Mouse (Mus musculus) left cerebral cortex, postnatal 14 days (tissue): ENCODE measurements at regions not wholly inside any gene's neighbourhood (a gene's known extent, or its start where the extent isn't known, plus 50 kb on each side); places are given as distances from the start of the nearest gene placed in this dataset.

Experiments
- DNase-seq, 2 experiments: peaks; one replicate each; pipeline ENCODE4 v3.0.0; 2021 to 2022; ENCODE audit warnings: low spot score in 2 of 2, mixed read lengths in 1 of 2
- intact Hi-C: fragments of 180-260 bp; cut with DNase I; formaldehyde crosslinking; loops from one replicate; pipeline ENCODE4 v1.15.1; 2025

DNA sequence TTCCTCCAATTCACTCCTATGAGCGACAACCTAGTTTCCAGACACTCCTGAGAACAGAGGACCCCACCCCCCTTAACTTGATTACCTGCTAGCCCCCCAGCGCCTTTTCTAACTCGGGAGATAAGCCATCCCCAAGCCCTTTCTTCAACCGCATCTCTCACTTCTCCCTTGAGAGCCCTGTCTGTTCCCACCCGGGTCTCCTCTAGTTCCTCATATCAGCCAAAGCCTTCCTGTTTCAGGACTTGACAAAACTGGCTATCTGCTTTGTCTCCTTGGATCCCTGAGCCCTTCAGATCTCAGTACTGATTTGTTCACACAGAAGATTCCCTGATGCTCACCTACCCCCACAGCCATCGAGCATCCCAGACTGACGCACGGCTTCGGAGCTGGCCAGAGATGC is 61.5 kb upstream of the Nap1l1 start:
- intact Hi-C loops: no loop called here

DNA sequence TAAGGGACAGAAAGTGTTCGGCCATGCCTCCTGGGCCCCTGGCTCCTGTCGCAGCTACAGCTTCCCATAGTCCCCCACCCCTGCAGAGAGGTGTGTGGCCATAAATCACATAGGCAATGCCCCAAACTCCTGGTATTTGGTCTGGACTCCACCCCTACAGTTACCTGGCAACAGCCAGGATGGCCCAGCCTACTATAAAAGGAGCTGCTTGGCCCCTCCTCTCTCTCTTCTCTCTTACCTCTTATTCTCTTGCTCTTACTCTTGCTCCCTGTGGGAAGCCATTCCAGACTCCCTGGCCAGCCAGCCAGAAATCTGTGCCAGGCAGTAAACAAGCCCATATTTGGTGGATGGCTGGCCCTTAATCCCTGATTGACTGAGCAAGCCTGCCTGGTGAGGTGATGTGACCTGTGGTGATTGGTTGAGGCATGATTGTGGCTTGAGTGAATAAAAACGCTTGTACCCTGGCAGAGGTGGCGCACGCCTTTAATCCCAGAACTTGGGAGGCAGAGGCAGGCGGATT is 56.4 kb upstream of the Nap1l1 start:
- no peak for DNase-seq
- intact Hi-C loops: no loop called here

More for the DNA sequence above, 61.5 kb upstream of the Nap1l1 start:
- no peak for DNase-seq

DNA sequence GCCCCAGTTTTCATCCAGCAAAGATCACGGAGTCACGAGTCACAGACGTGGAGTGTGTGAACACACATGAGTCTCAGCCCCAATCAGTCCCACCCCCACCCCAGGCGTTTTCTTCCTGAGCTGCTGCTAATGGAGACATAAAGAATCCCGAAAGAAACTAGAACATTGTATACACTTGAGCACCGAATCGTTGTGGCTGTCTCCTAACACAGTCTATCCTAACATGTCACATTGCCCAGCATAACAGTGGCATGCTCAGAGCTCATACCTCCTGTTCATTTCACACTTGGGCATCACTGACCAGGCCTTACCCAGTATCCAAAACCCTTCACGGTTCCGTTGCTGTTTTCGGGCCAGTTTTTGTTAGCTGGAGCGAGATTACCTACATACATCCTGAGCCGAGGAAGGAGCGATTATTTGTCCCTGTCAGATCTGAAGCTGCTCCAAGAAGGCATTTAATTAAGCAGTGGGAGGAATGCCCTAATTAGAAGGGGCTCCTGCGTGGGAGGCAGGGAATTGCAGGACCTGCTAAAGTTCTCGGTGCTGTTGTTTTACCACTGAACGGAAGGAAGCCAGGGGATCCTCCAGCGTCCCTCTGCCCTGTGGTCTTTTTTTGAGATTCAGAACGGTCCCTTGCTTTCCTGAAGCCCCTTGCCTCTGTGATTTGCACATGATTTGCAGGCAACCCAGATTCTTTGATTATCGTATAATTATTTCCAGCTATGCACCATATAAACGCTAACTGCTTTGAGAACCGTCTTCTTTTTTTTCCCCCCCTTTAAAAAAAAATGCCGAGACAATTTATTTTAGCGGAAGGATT is 53.4 kb upstream of the Nap1l1 start:
- peak; percentile 22 to 23 for DNase-seq
- intact Hi-C loops: no loop called here

DNA sequence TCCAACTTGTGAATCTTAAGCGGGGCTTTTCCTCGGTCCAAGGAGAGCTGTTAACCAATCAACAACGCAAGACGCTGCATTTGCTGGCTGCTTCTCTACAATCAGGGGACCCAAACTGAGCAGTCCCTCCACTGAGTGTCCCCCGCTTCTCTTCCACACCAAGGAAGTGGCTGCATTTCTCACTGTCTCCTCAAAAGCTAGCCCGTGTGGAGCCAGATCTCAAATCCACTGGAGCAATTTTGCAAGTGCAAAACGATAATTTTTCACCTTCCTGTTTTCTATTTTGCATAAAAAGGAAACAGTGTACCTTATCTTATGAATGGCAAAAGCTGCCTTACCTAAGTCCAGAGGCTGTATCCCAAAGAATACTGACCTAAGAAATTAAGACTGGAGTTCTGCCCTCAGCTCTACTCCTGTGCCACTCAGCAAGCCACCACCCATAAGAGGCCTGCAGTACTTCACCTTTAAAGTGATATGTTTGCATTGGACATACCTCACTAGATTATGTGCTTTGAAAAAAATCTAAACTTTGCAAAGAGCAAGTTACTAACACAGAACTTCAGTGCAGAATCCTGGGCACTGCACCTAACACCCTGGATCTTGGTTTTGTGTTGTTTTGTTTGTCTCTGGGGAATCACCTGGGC is 52.7 kb upstream of the Nap1l1 start:
- intact Hi-C loops: no loop called here

DNA sequence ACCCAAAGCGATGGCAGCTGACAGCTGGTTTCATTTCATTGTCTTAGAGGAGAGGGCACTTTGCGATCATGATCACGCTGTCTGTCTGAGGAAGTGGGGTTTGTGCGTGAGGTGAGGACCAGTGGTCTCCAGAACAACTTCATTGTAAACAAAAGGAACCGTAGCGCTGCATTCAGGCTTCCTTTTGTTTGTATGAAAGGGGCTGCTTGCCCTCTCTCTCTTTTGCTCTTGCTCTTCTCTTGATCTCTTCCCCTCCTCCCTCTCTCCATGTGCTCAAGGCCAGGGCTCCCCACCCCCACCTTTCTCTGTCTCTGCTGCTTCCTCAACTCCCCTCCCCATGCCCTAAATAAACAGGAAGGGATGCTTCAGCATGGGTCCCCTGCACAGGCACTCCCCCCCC is 51.0 kb upstream of the Nap1l1 start:
- DNase-seq: no peak
- intact Hi-C loops: no loop called here

More for the DNA sequence above, 52.7 kb upstream of the Nap1l1 start:
- peak; percentile 6 to 30 for DNase-seq

DNA sequence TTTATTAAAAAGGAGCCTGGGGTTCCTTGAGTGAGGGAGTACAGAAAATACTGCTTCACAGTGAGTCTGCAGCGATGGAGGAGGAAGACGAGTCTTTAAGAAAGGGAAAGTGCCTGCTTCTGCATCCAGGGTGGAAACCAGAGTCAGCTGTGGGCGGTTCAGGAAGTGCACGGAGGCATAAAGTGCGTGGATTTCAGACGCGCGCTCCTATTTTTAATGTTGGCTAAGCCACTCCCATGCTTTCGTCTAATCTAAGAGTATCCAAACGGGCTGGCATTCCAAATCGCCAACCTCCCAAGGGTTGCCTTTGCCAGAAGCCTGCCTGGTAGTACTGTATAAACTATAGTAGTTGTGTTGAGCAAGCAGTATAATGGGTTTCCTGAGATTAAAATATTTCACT is 50.4 kb upstream of the Nap1l1 start:
- intact Hi-C loops: no loop called here
- DNase-seq: peak; percentile 40 to 56
